Mouse (Mus musculus): ENCODE results near the gene A230072I06Rik. TPM values are rescaled to one million over a fixed set of nuclear protein-coding genes. Genes with fewer than 3 reads are reported as not detected.

A230072I06Rik gene
- total RNA-seq, 1 experiment: not detected

DNA sequence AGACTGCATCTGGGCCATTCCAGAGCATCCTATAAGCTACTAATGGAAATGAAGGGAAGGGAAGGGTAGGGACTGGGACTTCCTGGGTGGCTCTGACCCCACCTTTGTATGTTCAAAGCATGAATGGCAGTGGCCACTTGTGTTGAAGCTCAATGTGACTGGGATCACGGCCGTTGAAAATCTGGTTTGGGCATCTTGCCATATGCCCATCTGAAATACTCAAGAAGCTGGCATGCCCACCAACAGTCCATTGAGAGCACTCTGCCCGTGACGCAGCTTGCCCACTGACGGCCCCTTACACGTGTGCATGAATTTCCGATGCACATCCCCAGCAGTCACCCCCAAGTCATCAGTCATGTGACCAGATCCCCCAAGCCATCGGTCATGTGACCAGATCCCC lies 13.6 kb upstream of the A230072I06Rik start:
- no peaks in the 10 kb centered on the region for H3K36me3 ChIP-seq (ENCODE audit: control insufficient read depth, insufficient read depth, low read length, poor library complexity, severe bottlenecking)
- no peaks in the 10 kb centered on the region for H3K9me3 ChIP-seq (ENCODE audit: control insufficient read depth, insufficient read depth, low read depth, low read length)
- H3K9ac ChIP-seq (ENCODE audit: insufficient read depth, low read depth, low read length, poor library complexity, severe bottlenecking): no peak overlapping the region
- in situ Hi-C loops (cut with MboI; ENCODE audit: low sequenced_read_pairs in 2 of 2, unreplicated experiment in 2 of 2): no loop called here
- no peak overlapping the region for H3K4me3 ChIP-seq (ENCODE audit: insufficient read depth in 1 of 2, low read depth in 1 of 2, low read length in 2 of 2, poor library complexity in 1 of 2, severe bottlenecking in 1 of 2)
- DNase-seq (ENCODE audit: low read depth, low spot score): no peak
- H3K27ac ChIP-seq (ENCODE audit: insufficient read depth, low read depth, low read length, poor library complexity, severe bottlenecking): no peak overlapping the region
- peaks cover 0 to 2% of the 10 kb centered on the region in 2 experiments; a peak in 1 of 4 replicates for H3K4me1 ChIP-seq (ENCODE audit: control insufficient read depth in 2 of 2, insufficient read depth in 2 of 2, low read length in 2 of 2, poor library complexity in 1 of 2)
- TF ChIP-seq HCFC1 (IDR thresholded peaks at IDR 0.05; ENCODE audit: borderline replicate concordance, insufficient read depth, low read length): no peak
- TF ChIP-seq MAFK (IDR thresholded peaks at IDR 0.05; ENCODE audit: insufficient read depth, low read depth, low read length): no peak
- no peak for TF ChIP-seq ZNF384 (IDR thresholded peaks at IDR 0.05; ENCODE audit: low read depth, low read length)
- no peak for TF ChIP-seq CHD2 (IDR thresholded peaks at IDR 0.05; ENCODE audit: low read depth, low read length)
- no peak for TF ChIP-seq ZC3H11A (IDR thresholded peaks at IDR 0.05; ENCODE audit: borderline replicate concordance, low read depth, low read length)

DNA sequence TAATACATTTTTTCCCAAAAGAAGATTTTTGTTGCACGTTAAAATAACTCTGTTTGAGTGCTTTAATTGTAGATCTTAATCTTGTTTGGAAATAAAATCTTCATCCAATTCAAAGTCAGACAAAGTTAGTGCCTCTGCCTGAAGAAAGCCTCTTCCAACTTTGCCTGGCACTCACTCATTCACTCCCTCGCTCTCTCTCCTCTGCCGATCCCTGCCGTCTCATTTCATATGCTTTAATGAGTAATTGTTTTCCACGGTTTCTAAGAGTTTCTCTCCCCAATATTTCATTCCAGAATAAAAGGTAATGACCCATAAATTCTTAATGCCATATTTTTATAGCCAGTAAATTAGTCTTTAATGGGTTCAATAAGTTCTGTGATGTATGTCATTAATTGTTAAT lies 10.8 kb upstream of the A230072I06Rik start:
- H3K4me1 ChIP-seq (ENCODE audit: control insufficient read depth in 2 of 2, insufficient read depth in 2 of 2, low read length in 2 of 2, poor library complexity in 1 of 2): no peaks in the 10 kb centered on the region
- no peaks in the 10 kb centered on the region for H3K9me3 ChIP-seq (ENCODE audit: control insufficient read depth, insufficient read depth, low read depth, low read length)
- no peak overlapping the region for H3K4me3 ChIP-seq (ENCODE audit: insufficient read depth in 1 of 2, low read depth in 1 of 2, low read length in 2 of 2, poor library complexity in 1 of 2, severe bottlenecking in 1 of 2)
- no peak overlapping the region for H3K9ac ChIP-seq (ENCODE audit: insufficient read depth, low read depth, low read length, poor library complexity, severe bottlenecking)
- no peak for DNase-seq (ENCODE audit: low read depth, low spot score)
- H3K36me3 ChIP-seq (ENCODE audit: control insufficient read depth, insufficient read depth, low read length, poor library complexity, severe bottlenecking): no peaks in the 10 kb centered on the region
- TF ChIP-seq ZC3H11A (IDR thresholded peaks at IDR 0.05; ENCODE audit: borderline replicate concordance, low read depth, low read length) (no peak), MAFK (IDR thresholded peaks at IDR 0.05; ENCODE audit: insufficient read depth, low read depth, low read length) (no peak), ZNF384 (IDR thresholded peaks at IDR 0.05; ENCODE audit: low read depth, low read length) (no peak), CHD2 (IDR thresholded peaks at IDR 0.05; ENCODE audit: low read depth, low read length) (no peak), HCFC1 (IDR thresholded peaks at IDR 0.05; ENCODE audit: borderline replicate concordance, insufficient read depth, low read length) (no peak)
- no peak overlapping the region for H3K27ac ChIP-seq (ENCODE audit: insufficient read depth, low read depth, low read length, poor library complexity, severe bottlenecking)
- in situ Hi-C loops (cut with MboI; ENCODE audit: low sequenced_read_pairs in 2 of 2, unreplicated experiment in 2 of 2): no loop called here

DNA sequence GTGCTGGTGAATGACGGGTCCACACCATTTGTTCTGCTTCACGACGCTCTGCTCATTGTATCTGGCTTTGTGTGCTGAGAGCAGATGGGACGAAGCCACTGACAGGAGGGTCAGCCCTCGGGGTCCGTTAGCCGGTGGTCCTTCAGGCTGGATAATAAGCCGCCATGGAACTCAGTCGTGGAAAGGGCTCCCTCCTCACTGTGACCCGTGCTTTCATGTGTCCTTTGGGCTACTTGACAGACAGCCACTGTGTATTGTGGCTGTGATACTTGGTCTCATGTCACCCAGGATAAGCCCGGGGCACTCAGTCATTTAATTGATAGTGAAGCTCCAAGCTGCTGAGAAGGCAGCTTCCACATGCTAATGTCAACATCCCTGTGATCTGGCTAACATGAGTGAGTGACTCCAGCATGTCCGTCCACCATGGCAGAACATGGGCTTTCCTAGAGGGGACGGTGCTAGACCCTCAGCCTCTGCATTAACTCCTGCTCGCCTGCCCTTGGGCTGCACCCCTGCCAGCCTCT lies 10.3 kb upstream of the A230072I06Rik start:
- TF ChIP-seq ZNF384 (IDR thresholded peaks at IDR 0.05; ENCODE audit: low read depth, low read length): no peak
- TF ChIP-seq HCFC1 (IDR thresholded peaks at IDR 0.05; ENCODE audit: borderline replicate concordance, insufficient read depth, low read length): no peak
- no peak for TF ChIP-seq CHD2 (IDR thresholded peaks at IDR 0.05; ENCODE audit: low read depth, low read length)
- TF ChIP-seq ZC3H11A (IDR thresholded peaks at IDR 0.05; ENCODE audit: borderline replicate concordance, low read depth, low read length): no peak
- no peak for TF ChIP-seq MAFK (IDR thresholded peaks at IDR 0.05; ENCODE audit: insufficient read depth, low read depth, low read length)
- in situ Hi-C loops (cut with MboI; ENCODE audit: low sequenced_read_pairs in 2 of 2, unreplicated experiment in 2 of 2): no loop called here
- Histone ChIP-seq H3K4me1 (ENCODE audit: control insufficient read depth in 2 of 2, insufficient read depth in 2 of 2, low read length in 2 of 2, poor library complexity in 1 of 2) (no peaks in the 10 kb centered on the region), H3K9me3 (ENCODE audit: control insufficient read depth, insufficient read depth, low read depth, low read length) (no peaks in the 10 kb centered on the region), H3K9ac (ENCODE audit: insufficient read depth, low read depth, low read length, poor library complexity, severe bottlenecking) (no peak overlapping the region), H3K36me3 (ENCODE audit: control insufficient read depth, insufficient read depth, low read length, poor library complexity, severe bottlenecking) (no peaks in the 10 kb centered on the region), H3K27ac (ENCODE audit: insufficient read depth, low read depth, low read length, poor library complexity, severe bottlenecking) (no peak overlapping the region), H3K4me3 (ENCODE audit: insufficient read depth in 1 of 2, low read depth in 1 of 2, low read length in 2 of 2, poor library complexity in 1 of 2, severe bottlenecking in 1 of 2) (no peak overlapping the region)
- DNase-seq (ENCODE audit: low read depth, low spot score): no peak

DNA sequence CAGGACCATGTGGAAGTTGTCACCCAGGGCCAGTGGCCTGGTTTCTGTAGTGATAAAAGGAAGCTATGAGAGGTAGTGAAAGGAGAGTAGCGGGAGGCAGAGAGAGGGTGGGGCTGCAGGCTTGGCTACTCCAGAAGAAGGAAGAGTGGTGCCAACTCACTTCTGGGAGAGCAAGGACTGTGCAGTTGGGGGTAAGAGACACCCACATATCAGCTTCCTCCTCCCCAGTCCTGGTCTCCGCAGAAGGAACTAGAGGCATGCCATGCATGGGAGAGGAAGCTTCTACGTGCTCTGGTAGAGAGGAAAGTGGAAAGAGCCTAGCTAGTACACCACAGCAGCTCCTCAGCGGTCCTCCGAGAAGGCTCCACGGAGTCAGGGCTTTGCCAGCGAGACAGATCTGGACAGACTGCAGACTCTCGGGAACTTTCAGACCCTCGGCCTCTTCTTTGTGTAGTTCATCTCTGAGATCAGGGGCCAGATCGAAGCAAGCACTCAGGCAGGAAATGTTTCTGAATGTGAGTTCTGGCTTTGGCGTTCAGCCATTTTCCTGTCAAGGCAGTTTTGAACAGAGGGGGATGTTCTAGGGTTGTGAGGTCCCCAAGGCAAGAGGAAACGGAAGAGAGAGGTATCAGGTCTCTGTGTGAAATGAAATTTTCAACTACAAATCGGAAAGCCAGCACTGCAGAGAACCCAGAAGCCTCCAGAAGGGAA lies 1.0 kb downstream of the A230072I06Rik start:
- no peak for TF ChIP-seq HCFC1 (IDR thresholded peaks at IDR 0.05; ENCODE audit: borderline replicate concordance, insufficient read depth, low read length)
- TF ChIP-seq CHD2 (IDR thresholded peaks at IDR 0.05; ENCODE audit: low read depth, low read length): no peak
- no peak for TF ChIP-seq ZC3H11A (IDR thresholded peaks at IDR 0.05; ENCODE audit: borderline replicate concordance, low read depth, low read length)
- no peak for TF ChIP-seq ZNF384 (IDR thresholded peaks at IDR 0.05; ENCODE audit: low read depth, low read length)
- TF ChIP-seq MAFK (IDR thresholded peaks at IDR 0.05; ENCODE audit: insufficient read depth, low read depth, low read length): no peak
- no peaks in the 10 kb centered on the region for H3K36me3 ChIP-seq (ENCODE audit: control insufficient read depth, insufficient read depth, low read length, poor library complexity, severe bottlenecking)
- no peak overlapping the region for H3K9ac ChIP-seq (ENCODE audit: insufficient read depth, low read depth, low read length, poor library complexity, severe bottlenecking)
- in situ Hi-C loops (cut with MboI; ENCODE audit: low sequenced_read_pairs in 2 of 2, unreplicated experiment in 2 of 2): no loop called here
- H3K4me1 ChIP-seq (ENCODE audit: control insufficient read depth in 2 of 2, insufficient read depth in 2 of 2, low read length in 2 of 2, poor library complexity in 1 of 2): no peaks in the 10 kb centered on the region
- DNase-seq (ENCODE audit: low read depth, low spot score): no peak
- H3K9me3 ChIP-seq (ENCODE audit: control insufficient read depth, insufficient read depth, low read depth, low read length): no peaks in the 10 kb centered on the region
- no peak overlapping the region for H3K4me3 ChIP-seq (ENCODE audit: insufficient read depth in 1 of 2, low read depth in 1 of 2, low read length in 2 of 2, poor library complexity in 1 of 2, severe bottlenecking in 1 of 2)
- H3K27ac ChIP-seq (ENCODE audit: insufficient read depth, low read depth, low read length, poor library complexity, severe bottlenecking): no peak overlapping the region

Data from ES-E14 (cell line).